Mouse (Mus musculus): ENCODE measurements at regions not wholly inside any gene's neighbourhood (a gene's known extent, or its start where the extent isn't known, plus 50 kb on each side); places are given as distances from the start of the nearest gene placed in this dataset.

DNA sequence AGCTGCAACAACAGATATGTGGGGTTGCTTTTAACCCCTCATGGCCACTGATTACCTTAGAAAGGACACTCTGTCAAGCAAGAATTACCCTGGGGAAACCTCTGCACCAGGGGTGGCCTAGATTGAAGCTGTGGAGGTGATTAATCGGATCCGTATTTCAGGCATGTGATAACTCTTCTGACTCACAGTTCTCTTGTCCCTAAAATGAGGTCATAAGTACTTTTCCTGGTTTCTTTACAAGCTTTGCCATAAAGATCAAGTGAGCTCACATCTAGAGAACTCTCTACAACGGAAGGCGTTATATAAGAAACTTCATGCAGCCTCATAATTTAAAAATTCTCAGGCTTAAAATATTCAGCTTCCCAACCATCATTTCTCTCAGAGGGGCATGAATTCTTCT is 688.2 kb downstream of the Utrn start:
- intact Hi-C loops (cut with DNase I; ENCODE audit: low total_unique reads), result no loop called here

DNA sequence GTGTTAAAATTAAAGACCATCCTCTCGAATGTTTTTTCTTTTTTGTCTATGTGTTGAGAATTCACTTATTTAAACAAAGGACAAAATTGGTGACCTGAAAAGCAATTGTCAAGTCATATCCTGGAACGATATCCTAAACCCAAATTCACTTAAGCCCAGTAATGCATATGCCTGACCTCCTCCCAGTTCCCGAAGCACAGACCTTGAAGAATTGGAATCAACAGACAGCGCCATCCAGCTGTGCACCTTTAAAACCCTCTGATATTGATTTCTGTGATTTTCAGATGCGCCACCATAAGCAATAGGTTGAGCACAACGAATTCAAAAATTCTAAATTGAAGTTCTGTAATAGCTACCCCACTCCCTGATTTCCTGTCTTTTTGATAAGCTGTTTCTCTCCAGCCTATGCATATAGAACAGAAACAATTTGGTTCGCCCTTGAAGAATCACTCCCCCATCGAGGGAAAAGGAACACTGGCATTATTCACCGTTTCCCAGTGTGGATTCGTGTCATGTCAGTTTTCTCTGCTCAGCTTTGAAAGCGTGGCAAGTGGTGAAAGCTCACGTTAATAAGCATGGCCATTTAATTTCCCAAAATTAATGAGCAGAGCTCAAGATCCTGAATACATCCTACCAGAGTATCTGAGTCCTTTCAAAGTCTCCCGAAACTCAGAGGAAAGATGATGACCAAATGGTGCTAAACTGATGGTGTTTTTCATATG is 682.1 kb downstream of the Utrn start:
- DNase-seq, result no peak
- intact Hi-C loops (cut with DNase I; ENCODE audit: low total_unique reads), result no loop called here

More for the DNA sequence above, 688.2 kb downstream of the Utrn start:
- no peak for DNase-seq

DNA sequence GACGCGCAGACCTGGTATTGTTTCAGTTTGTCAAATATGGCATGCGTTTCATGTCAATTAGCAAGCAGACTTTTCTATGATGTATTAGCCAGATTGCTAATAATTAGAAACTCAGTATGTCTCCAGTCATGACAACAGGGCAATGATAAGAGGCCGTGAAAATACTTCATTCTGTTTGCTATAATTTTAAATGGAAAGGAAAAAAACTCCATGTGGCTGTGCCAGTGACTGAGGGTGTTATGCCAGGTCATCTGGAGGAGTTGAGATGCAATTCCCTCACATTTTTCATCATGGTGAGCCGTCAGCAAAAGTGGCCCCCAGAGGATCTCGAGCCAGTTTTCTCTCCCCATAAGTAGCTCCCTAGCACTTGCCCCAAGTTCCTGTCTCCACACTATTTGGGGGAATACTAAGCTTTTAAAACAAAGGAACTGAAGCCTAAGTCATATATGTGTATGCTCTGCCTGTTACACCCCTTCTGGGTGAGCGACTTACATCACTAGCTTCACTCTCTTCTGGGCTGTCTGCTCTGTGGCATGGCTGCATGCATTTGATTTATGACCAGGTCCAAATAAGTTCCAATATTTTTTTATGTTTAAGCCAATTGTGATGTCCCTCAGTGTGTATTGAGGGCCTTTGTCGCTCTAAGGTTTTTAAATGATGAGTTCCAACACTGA is 681.4 kb downstream of the Utrn start:
- no peak for DNase-seq
- intact Hi-C loops (cut with DNase I; ENCODE audit: low total_unique reads), result no loop called here

- no peak for DNase-seq
- intact Hi-C loops (cut with DNase I; ENCODE audit: low total_unique reads), result no loop called here
Observed at GRCm38 (mm10) chr10:12190435-12190834, 678.7 kb downstream of the Utrn start.

- no peak for DNase-seq
- intact Hi-C loops (cut with DNase I; ENCODE audit: low total_unique reads), result no loop called here
Observed at GRCm38 (mm10) chr10:12207301-12207700, 661.9 kb downstream of the Utrn start.

GRCm38 (mm10) chr10:12210181-12210580 is 659.0 kb downstream of the Utrn start:
- DNase-seq, result no peak
- intact Hi-C loops (cut with DNase I; ENCODE audit: low total_unique reads), result no loop called here

DNA sequence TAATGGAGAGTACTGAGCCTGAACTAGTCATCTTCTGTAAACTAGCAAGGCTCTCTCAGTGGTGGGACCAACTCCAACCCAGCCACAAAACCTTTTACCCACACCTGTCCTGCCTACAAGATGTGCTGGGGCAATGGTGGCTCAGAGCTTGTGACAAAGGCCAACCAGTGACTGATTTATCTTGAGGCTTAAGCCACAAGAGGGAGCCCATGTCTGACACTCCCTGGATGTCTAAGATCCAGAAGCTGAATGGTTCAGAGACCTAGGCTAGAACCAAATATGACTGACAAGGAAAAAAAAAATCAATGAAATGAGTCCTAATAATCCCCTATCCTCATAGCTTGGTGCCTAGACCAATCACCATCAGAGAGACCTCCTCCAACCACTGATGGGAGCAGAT is 650.3 kb downstream of the Utrn start:
- intact Hi-C loops (cut with DNase I; ENCODE audit: low total_unique reads), result no loop called here
- no peak for DNase-seq

GRCm38 (mm10) chr10:12234141-12234540 is 635.0 kb downstream of the Utrn start:
- intact Hi-C loops (cut with DNase I; ENCODE audit: low total_unique reads), result no loop called here
- DNase-seq, result no peak

DNA sequence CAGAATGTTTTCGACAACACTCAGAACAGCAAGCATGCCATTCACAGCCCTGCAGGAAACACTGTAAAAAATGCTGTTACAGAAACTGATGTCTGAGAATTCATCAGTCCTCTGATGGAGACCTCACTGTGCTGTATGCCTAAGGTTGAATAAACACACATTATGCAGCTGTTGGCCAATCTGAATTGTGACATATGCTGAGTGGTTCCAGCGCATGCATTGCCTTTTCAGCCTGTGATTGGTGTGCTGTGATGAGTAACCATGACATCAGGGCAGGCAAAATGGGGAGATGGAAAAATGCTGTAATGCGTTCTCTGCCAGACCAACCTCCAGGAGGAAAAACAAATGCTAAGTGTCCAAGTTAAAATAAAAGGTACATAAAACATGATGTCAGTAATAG is 620.3 kb downstream of the Utrn start:
- intact Hi-C loops (cut with DNase I; ENCODE audit: low total_unique reads), result no loop called here
- DNase-seq, result no peak

DNA sequence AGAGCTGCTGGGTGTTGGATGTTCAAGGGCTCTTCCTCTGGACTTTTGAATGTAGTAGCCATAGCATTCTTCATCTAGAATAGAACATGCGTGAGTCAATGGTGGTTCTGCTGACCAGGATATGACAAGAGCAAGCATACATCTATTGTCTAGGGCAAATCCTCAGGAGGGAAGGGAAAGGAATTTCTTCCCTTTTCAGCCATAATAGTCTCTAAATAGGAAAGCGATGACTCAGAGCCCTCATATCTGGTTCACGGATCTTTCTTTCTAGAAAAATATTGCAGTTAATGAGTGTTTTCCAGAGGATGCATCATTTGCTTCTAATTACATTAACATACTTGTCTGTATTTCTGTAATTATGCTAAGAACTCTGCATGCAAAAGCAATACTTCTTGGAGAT is 615.9 kb downstream of the Utrn start:
- intact Hi-C loops (cut with DNase I; ENCODE audit: low total_unique reads), result no loop called here
- DNase-seq, result no peak

GRCm38 (mm10) chr10:12285679-12286078 is 583.5 kb downstream of the Utrn start:
- DNase-seq, result no peak
- intact Hi-C loops (cut with DNase I; ENCODE audit: low total_unique reads), result no loop called here

DNA sequence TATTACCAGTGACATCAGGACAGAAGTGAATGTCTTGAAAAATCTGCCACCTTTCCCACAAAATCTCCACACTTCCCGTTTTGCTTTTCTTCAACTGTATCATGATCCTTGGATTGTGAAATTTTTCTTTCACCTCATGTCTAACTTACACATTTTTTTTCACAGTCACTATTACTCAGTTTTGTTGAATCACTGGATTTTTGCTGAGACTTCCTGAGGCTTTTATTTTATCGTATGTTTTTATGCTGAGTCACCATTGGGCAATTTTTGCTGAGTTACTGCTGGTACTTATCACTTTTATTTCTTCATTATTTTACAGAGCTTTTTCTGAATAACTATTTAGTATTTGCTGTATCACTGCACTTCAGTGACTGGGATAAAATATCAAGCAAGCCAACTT is 570.3 kb downstream of the Utrn start:
- intact Hi-C loops (cut with DNase I; ENCODE audit: low total_unique reads), result no loop called here
- DNase-seq, result no peak

DNA sequence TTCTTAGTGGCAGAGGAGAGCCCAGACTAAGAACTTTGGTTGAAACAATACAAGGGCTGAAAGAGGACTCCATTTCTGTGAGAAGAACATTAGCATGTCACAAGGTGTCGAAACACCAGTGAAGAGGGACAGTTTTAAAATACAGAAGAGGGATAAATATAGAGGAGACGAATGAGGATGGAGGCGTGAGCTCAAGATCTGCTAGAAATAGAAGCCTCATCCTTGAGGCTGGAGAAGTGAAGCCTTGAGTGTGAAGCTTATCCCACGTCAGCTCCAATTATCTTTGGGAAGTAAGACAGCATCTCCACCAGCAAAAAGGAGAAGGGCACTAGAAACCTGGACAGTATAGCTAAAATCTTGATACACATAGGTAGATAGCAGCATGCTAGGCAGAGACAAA is 566.8 kb downstream of the Utrn start:
- no peak for DNase-seq
- intact Hi-C loops (cut with DNase I; ENCODE audit: low total_unique reads), result no loop called here

DNA sequence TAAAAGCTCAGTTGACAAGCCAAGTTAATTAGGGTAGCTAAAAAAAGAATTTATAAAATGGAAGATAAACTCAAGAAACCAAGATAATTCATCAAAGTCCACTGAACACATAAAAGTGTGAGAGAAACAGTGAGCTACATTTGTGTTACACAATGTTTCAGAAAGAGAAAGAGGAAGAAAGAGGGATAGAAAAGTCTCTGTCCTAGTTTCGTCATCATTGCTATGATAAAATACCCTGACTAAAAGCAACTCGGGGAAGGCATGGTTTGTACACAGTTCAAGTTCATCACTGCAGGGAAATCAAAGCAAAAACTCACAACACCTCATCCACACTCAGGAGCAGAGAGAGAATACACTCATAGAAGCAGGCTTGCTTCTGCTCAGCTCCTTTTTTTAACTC is 548.9 kb downstream of the Utrn start:
- intact Hi-C loops (cut with DNase I; ENCODE audit: low total_unique reads), result no loop called here
- DNase-seq, result no peak

Small RNA genes lying in the stretch of these regions (microRNA-seq; reads per million reads assigned to microRNA genes)
- gene Gm22194, result 0 reads per million in 2 experiments

All from gastrocnemius, postnatal 14 days (tissue).